Mouse (Mus musculus) cerebellum, postnatal 10 days (tissue): ENCODE data around the gene Pld1.

Experiments
- DNase-seq, 2 experiments: peaks; one replicate each; pipeline ENCODE4 v3.0.0; 2021; ENCODE audit warnings: mixed read lengths in 2 of 2

The Pld1 gene

DNA sequence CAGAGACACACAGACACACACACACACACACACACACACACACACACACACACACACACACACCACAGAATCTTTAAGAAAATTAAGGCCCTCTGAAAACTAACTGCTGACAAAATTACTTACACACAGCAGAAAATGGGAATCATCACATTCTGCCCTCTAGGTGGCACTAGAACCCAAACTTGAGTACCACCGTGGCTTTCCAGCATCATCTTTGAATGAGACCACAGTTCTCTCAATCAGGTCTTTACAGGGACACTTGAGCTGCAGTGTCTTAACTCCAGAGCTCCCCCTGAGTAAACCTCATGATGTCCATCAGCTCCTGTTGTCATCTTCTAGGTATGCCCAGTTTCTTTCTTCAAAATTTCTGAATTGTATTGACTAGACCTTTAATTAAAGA, 227.1 kb downstream of the Pld1 start:
- DNase-seq, result peak; percentile 85 to 89

DNA sequence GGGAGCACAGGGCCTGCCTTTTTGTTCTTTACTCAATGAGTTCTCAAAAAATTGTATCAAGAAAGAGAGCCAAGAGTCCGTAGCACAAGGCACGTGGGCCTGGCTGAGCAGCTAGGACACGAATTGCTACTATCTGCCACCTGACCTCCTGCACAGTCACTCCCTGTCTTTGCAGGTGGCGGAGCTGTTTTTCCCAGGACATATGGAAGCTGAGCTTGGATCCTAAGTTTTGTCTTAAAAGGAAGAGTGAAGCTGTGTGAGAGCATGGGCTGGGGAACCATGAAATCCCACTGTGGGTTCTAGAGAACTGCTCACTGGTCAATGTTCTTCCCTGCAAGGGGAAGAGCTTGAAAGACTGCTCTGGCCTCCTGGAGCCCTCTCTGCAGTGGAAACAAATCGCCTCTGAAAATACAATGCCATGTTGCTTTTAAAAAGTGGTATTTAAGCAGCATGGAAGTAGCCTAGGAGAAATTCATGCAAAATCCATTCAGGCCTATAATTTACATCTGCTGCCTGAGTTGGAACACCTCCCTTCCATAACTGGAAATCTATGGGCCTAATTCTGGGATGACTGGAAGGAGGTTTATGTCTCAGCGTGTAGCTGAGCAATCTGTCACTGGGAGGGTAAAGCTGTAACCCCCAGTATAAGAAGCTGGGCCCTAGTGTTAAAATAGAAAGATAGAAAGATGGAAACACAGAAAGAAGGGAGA, 229.5 kb downstream of the Pld1 start:
- DNase-seq, result peak; percentile 44 to 54

- DNase-seq, result peak; percentile 89 to 90
Observed at GRCm38 (mm10) chr3:28170911-28171618, 232.6 kb downstream of the Pld1 start.

- DNase-seq, result peak; percentile 83 to 89
Observed at GRCm38 (mm10) chr3:28175997-28176967, 237.8 kb downstream of the Pld1 start.

DNA sequence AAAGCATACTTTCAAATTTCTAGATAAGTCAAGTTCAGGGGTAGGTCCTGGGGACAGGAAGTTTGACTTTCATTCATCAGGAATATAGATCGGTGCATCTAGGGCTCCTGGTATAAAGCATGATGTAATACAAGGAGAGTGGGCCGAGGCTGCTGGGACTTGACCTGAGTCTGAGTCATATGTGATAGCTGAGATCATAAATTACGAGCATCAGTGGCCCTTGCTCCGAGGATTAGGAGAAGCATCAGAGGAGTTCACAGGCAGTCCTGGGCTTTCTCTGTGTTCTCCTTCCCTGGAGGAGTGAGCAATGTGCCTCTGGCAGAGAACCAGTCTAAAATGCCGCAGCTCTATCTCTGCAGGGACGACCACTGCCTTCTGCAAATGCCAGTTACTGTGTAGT, 239.8 kb downstream of the Pld1 start:
- DNase-seq, result no peak
